Mouse (Mus musculus) CH12.LX (cell line): Measurements from ENCODE around the gene Rps6kb2. TPM values are rescaled to one million over a fixed set of nuclear protein-coding genes. Genes with fewer than 3 reads are reported as not detected.

Source experiments
- DNase-seq: peaks from one replicate; pipeline ENCODE4 v3.0.0-alpha.2; 2013; ENCODE audit errors: extremely low read depth
- H3K27ac ChIP-seq: 2 replicates; pipeline ENCODE4 v1.5.1; 2012; ENCODE audit warnings: low read depth, mild to moderate bottlenecking, control low read depth, moderate library complexity; ENCODE audit not compliant: insufficient read depth
- H3K27me3 ChIP-seq: replicated peaks from 2 replicates; pipeline ENCODE3; 2012; ENCODE audit warnings: inconsistent platforms
- H3K36me3 ChIP-seq, 2 experiments: replicated peaks in 1 of 2; 2 replicates each; pipeline versions ENCODE3 to v1.6.1; 2012; ENCODE audit warnings: inconsistent platforms in 1 of 2, low read length in 1 of 2, mild to moderate bottlenecking in 1 of 2, mixed read lengths in 1 of 2, moderate library complexity in 1 of 2; ENCODE audit not compliant: control insufficient read depth in 1 of 2, insufficient read depth in 1 of 2
- H3K4me1 ChIP-seq, 2 experiments: 2 replicates each; pipeline ENCODE4 v1.6.1; 2012; ENCODE audit warnings: inconsistent platforms in 1 of 2, moderate library complexity in 1 of 2; ENCODE audit not compliant: insufficient read depth in 2 of 2, control insufficient read depth in 1 of 2
- H3K4me2 ChIP-seq: 2 replicates; pipeline ENCODE4 v1.6.1; 2012; ENCODE audit warnings: low read depth, mild to moderate bottlenecking, control low read depth; ENCODE audit not compliant: poor library complexity, insufficient read depth, severe bottlenecking
- H3K4me3 ChIP-seq, 3 experiments: fragments of 150-350 bp in 1 of 3; sonication (generic) in 1 of 3; replicated peaks in 1 of 3; 2 replicates each; pipeline versions ENCODE3 to v1.5.1; 2011 to 2012; ENCODE audit warnings: low read depth in 2 of 3, low read length in 2 of 3, mild to moderate bottlenecking in 2 of 3, moderate library complexity in 2 of 3, control low read depth in 1 of 3, improper control_type of control experiment in 1 of 3, inconsistent platforms in 1 of 3, mixed read lengths in 1 of 3; ENCODE audit not compliant: poor library complexity in 1 of 3
- H3K79me2 ChIP-seq: replicated peaks from 2 replicates; pipeline ENCODE4 v1.6.1; 2012; ENCODE audit warnings: mild to moderate bottlenecking, moderate library complexity; ENCODE audit not compliant: control insufficient read depth, poor library complexity, insufficient read depth, severe bottlenecking; ENCODE audit errors: extremely low read depth
- H3K9ac ChIP-seq: 2 replicates; pipeline ENCODE4 v1.6.1; 2012; ENCODE audit warnings: low read depth, mild to moderate bottlenecking, control low read depth, moderate library complexity; ENCODE audit not compliant: insufficient read depth
- H3K9me3 ChIP-seq: replicated peaks from 2 replicates; pipeline ENCODE3; 2012; ENCODE audit warnings: low read length, inconsistent platforms, mixed read lengths
- BHLHE40 ChIP-seq: IDR thresholded peaks from 2 replicates; pipeline ENCODE4 v1.6.1; 2011; ENCODE audit warnings: mild to moderate bottlenecking, low read depth, low read length, improper control_type of control experiment
- CHD1 ChIP-seq: IDR thresholded peaks from 2 replicates; pipeline ENCODE4 v1.6.1; 2012; ENCODE audit warnings: low read depth, low read length, improper control_type of control experiment, inconsistent platforms
- CHD2 ChIP-seq: IDR thresholded peaks from 2 replicates; pipeline ENCODE4 v1.6.1; 2011; ENCODE audit warnings: low read length, improper control_type of control experiment
- EP300 ChIP-seq: IDR thresholded peaks from 2 replicates; pipeline ENCODE4 v1.6.1; 2011; ENCODE audit warnings: low read length, improper control_type of control experiment
- GABPA ChIP-seq: IDR thresholded peaks from 2 replicates; pipeline ENCODE4 v1.6.1; 2012; ENCODE audit warnings: low read depth, low read length, improper control_type of control experiment, inconsistent platforms; ENCODE audit not compliant: insufficient replicate concordance
- HCFC1 ChIP-seq: IDR thresholded peaks from 2 replicates; pipeline ENCODE4 v1.6.1; 2012; ENCODE audit warnings: low read depth, mild to moderate bottlenecking, inconsistent platforms, low read length, improper control_type of control experiment
- IRF4 ChIP-seq: IDR thresholded peaks from 2 replicates; pipeline ENCODE4 v1.6.1; 2014; ENCODE audit warnings: low read depth, mild to moderate bottlenecking, inconsistent platforms, low read length, improper control_type of control experiment
- JUN ChIP-seq: IDR thresholded peaks from 2 replicates; pipeline ENCODE4 v1.6.1; 2011; ENCODE audit warnings: low read depth, mild to moderate bottlenecking, low read length, improper control_type of control experiment, moderate library complexity; ENCODE audit not compliant: insufficient read depth
- MAX ChIP-seq: IDR thresholded peaks from 2 replicates; pipeline ENCODE4 v1.6.1; 2011; ENCODE audit warnings: low read length, improper control_type of control experiment
- MEF2A ChIP-seq: IDR thresholded peaks from 2 replicates; pipeline ENCODE4 v1.6.1; 2014; ENCODE audit warnings: low read depth, mild to moderate bottlenecking, inconsistent platforms, low read length, improper control_type of control experiment, borderline replicate concordance
- NELFE ChIP-seq: IDR thresholded peaks from 2 replicates; pipeline ENCODE4 v1.6.1; 2011; ENCODE audit warnings: low read depth, low read length, improper control_type of control experiment
- NRF1 ChIP-seq: IDR thresholded peaks from 2 replicates; pipeline ENCODE4 v1.6.1; 2014; ENCODE audit warnings: low read depth, mild to moderate bottlenecking, inconsistent platforms, low read length, improper control_type of control experiment, moderate library complexity
- PAX5 ChIP-seq: IDR thresholded peaks from 2 replicates; pipeline ENCODE4 v1.6.1; 2012; ENCODE audit warnings: low read length, inconsistent platforms, mixed read lengths
- POLR2AphosphoS2 ChIP-seq: IDR thresholded peaks from 2 replicates; pipeline ENCODE4 v1.6.1; 2011; ENCODE audit warnings: low read depth, low read length, improper control_type of control experiment
- RAD21 ChIP-seq: IDR thresholded peaks from 2 replicates; pipeline ENCODE4 v1.6.1; 2011; ENCODE audit warnings: low read depth, mild to moderate bottlenecking, low read length, improper control_type of control experiment, moderate library complexity
- SIN3A ChIP-seq: IDR thresholded peaks from 2 replicates; pipeline ENCODE4 v1.6.1; 2012; ENCODE audit warnings: low read length, improper control_type of control experiment, inconsistent platforms
- SMC3 ChIP-seq: IDR thresholded peaks from 2 replicates; pipeline ENCODE4 v1.6.1; 2011; ENCODE audit warnings: low read depth, low read length, improper control_type of control experiment
- TBP ChIP-seq: conservative IDR thresholded peaks from 2 replicates; pipeline ENCODE4 v1.6.1; 2011; ENCODE audit warnings: low read depth, low read length, improper control_type of control experiment
- UBTF ChIP-seq: IDR thresholded peaks from 2 replicates; pipeline ENCODE4 v1.6.1; 2012; ENCODE audit warnings: low read depth, mild to moderate bottlenecking, inconsistent platforms, low read length, improper control_type of control experiment, moderate library complexity
- USF2 ChIP-seq: conservative IDR thresholded peaks from 2 replicates; pipeline ENCODE4 v1.6.1; 2011; ENCODE audit warnings: low read depth, low read length, improper control_type of control experiment
- ZC3H11A ChIP-seq: IDR thresholded peaks from 2 replicates; pipeline ENCODE4 v1.6.1; 2012; ENCODE audit warnings: low read depth, mild to moderate bottlenecking, inconsistent platforms, low read length, improper control_type of control experiment
- ZMIZ1 ChIP-seq: IDR thresholded peaks from 2 replicates; pipeline ENCODE4 v1.6.1; 2012; ENCODE audit warnings: low read depth, mild to moderate bottlenecking, inconsistent platforms, low read length, improper control_type of control experiment
- dilution Hi-C: fragments of 300-500 bp; cut with MboI; formaldehyde crosslinking; loops from 2 replicates; pipeline ENCODE4 v1.14.3; 2020; ENCODE audit warnings: low sequenced_read_pairs; ENCODE audit not compliant: extremely low pct_unique_long_range_greater_than_20kb, extremely low pct_ligation_motif_present
- in situ Hi-C: fragments of 300-500 bp; cut with MboI; formaldehyde crosslinking; loops from 3 replicates; pipeline ENCODE4 v1.14.3; 2019; ENCODE audit warnings: low sequenced_read_pairs, low pct_ligation_motif_present, low pct_unique_long_range_greater_than_20kb, mixed read lengths
- polyA plus RNA-seq: library from polyadenylated mRNA; unstranded; fragments of >175 nt; gene quantifications from 2 replicates; pipeline ENCODE4 v1.2.1, GENCODE M21; 2012; ENCODE audit warnings: low read depth; ENCODE audit not compliant: insufficient read length
- total RNA-seq, 2 experiments: library from RNA; depleted of rRNA; stranded (reverse); fragments of 300-350 nt in 1 of 2; fragments of >200 nt in 1 of 2; gene quantifications; 2 replicates each; pipeline ENCODE4 v1.2.3; 2012 to 2014

Rps6kb2 gene
- total and polyA plus RNA-seq, 3 experiments: 9.7 to 26.6 (median 20.7) TPM

- H3K36me3 ChIP-seq: peaks cover 48 to 85% of the 10 kb centered on the region in 2 experiments
- no peak overlapping the region for H3K4me2 ChIP-seq
- no peaks in the 10 kb centered on the region for H3K27me3 ChIP-seq
- in situ Hi-C loops (no loop called here), dilution Hi-C loops (no loop called here)
- DNase-seq: no peak
- no peak overlapping the region for H3K27ac ChIP-seq
- no peak overlapping the region for H3K9ac ChIP-seq
- H3K9me3 ChIP-seq: no peaks in the 10 kb centered on the region
- no peak overlapping the region for H3K4me3 ChIP-seq
- H3K4me1 ChIP-seq: peaks cover 5 to 38% of the 10 kb centered on the region in 2 experiments; a peak in 3 of 4 replicates
- H3K79me2 ChIP-seq: no peaks in the 10 kb centered on the region
- TF ChIP-seq BHLHE40 (no peak), SIN3A (no peak), CHD1 (no peak), GABPA (no peak)
Measured at GRCm38 (mm10) chr19:4180411-4180810, 17.3 kb upstream of the Rps6kb2 start.

GRCm38 (mm10) chr19:4175368-4175947 is 12.3 kb upstream of the Rps6kb2 start, which contains the start of gene Carns1:
Gene Carns1 (minus strand): TSS chr19:4175479.
- Histone ChIP-seq H3K79me2 (no peaks in the 10 kb centered on the region), H3K9ac (no peak within 1 kb of the TSS), H3K9me3 (no peaks in the 10 kb centered on the region), H3K27ac (no peak within 1 kb of the TSS), H3K4me2 (no peak within 1 kb of the TSS), H3K36me3 (peaks cover 7 to 60% of the 10 kb centered on the region in 2 experiments), H3K4me1 (peaks cover 6 to 36% of the 10 kb centered on the region in 2 experiments), H3K27me3 (no peaks in the 10 kb centered on the region), H3K4me3 (no peak within 1 kb of the TSS)
- in situ Hi-C loops (no loop called here), dilution Hi-C loops (no loop called here)
- TF ChIP-seq RAD21: no peak
- no peak for TF ChIP-seq JUN
- TF ChIP-seq IRF4: no peak
- no peak for TF ChIP-seq NELFE
- TF ChIP-seq PAX5: no peak
- TF ChIP-seq TBP: no peak
- no peak for TF ChIP-seq CHD2
- no peak for TF ChIP-seq ZMIZ1
- no peak for TF ChIP-seq UBTF
- TF ChIP-seq POLR2AphosphoS2: no peak
- no peak for TF ChIP-seq MEF2A
- TF ChIP-seq HCFC1: no peak
- TF ChIP-seq MAX: no peak
- no peak for TF ChIP-seq NRF1
- TF ChIP-seq SMC3: no peak
- TF ChIP-seq ZC3H11A: no peak
- no peak for TF ChIP-seq USF2
- TF ChIP-seq EP300: no peak
- no peak for DNase-seq
